Mouse (Mus musculus) bone marrow macrophage, adult 2 months (primary cell): Measurements from ENCODE around the gene Gdf15. TPM values are rescaled to one million over a fixed set of nuclear protein-coding genes. Genes with fewer than 3 reads are reported as not detected.
A peak's percentile ranks its signal among the peaks of the same experiment; 100 is the strongest.

ENCODE experiments used
- H3K27ac ChIP-seq: 2 replicates; pipeline ENCODE4 v1.5.1; 2012; ENCODE audit warnings: low read depth, low read length; ENCODE audit not compliant: insufficient read depth
- H3K4me1 ChIP-seq: 2 replicates; pipeline ENCODE4 v1.6.1; 2012; ENCODE audit warnings: low read length; ENCODE audit not compliant: control insufficient read depth, insufficient read depth
- H3K4me3 ChIP-seq: 2 replicates; pipeline ENCODE4 v1.5.1; 2012; ENCODE audit warnings: mild to moderate bottlenecking, low read length, moderate library complexity; ENCODE audit not compliant: insufficient read depth
- CTCF ChIP-seq: IDR thresholded peaks from 2 replicates; pipeline ENCODE4 v1.5.1; 2012; ENCODE audit warnings: low read depth, mild to moderate bottlenecking, low read length, moderate library complexity
- POLR2A ChIP-seq: IDR thresholded peaks from 2 replicates; pipeline ENCODE4 v1.6.1; 2012; ENCODE audit warnings: mild to moderate bottlenecking, low read depth, low read length, borderline replicate concordance
- polyA plus RNA-seq: library from polyadenylated mRNA; stranded (reverse); fragments of >200 nt; gene quantifications from 2 replicates; pipeline ENCODE4 v1.2.4, GENCODE M21; 2012; ENCODE audit not compliant: missing spikeins, insufficient read depth, insufficient read length

Gene Gdf15
- polyA plus RNA-seq, 1 experiment = 3.3 TPM

GRCm38 (mm10) chr8:70615894-70616293 lies 16.4 kb downstream of the Gdf15 start, which contains the start of gene Lrrc25:
Gene Lrrc25 (plus strand): TSS chr8:70616155.
- peak within 1 kb of the TSS; percentile 72 for H3K4me3 ChIP-seq
- TF ChIP-seq POLR2A (no peak), CTCF (no peak)
- H3K27ac ChIP-seq = peak within 1 kb of the TSS; percentile 98
- peaks cover 36% of the 10 kb centered on the region for H3K4me1 ChIP-seq

- H3K4me3 ChIP-seq = peak overlapping the region; percentile 72
- peak overlapping the region; percentile 98 for H3K27ac ChIP-seq
- H3K4me1 ChIP-seq = peaks cover 35% of the 10 kb centered on the region
- no peak for TF ChIP-seq POLR2A
- TF ChIP-seq CTCF = no peak
Observed at GRCm38 (mm10) chr8:70615281-70615680, 17.0 kb downstream of the Gdf15 start.

GRCm38 (mm10) chr8:70614469-70614868 lies 17.8 kb downstream of the Gdf15 start:
- Histone ChIP-seq H3K4me3 (peak overlapping the region; percentile 40), H3K27ac (peak overlapping the region; percentile 98), H3K4me1 (peaks cover 30% of the 10 kb centered on the region)
- TF ChIP-seq POLR2A = no peak
- TF ChIP-seq CTCF = no peak

GRCm38 (mm10) chr8:70613763-70614162 lies 18.5 kb downstream of the Gdf15 start:
- no peak overlapping the region for H3K4me3 ChIP-seq
- H3K27ac ChIP-seq = peak overlapping the region; percentile 98
- peaks cover 33% of the 10 kb centered on the region for H3K4me1 ChIP-seq
- TF ChIP-seq POLR2A = no peak

GRCm38 (mm10) chr8:70611849-70612248 lies 20.4 kb downstream of the Gdf15 start:
- peaks cover 33% of the 10 kb centered on the region for H3K4me1 ChIP-seq
- peak overlapping the region; percentile 96 for H3K27ac ChIP-seq
- H3K4me3 ChIP-seq = peak overlapping the region; percentile 64
- TF ChIP-seq CTCF = peak; percentile 77
- no peak for TF ChIP-seq POLR2A

- Histone ChIP-seq H3K27ac (peak overlapping the region; percentile 96), H3K4me3 (peak overlapping the region; percentile 64), H3K4me1 (peaks cover 41% of the 10 kb centered on the region)
- peak; percentile 83 for TF ChIP-seq CTCF
- TF ChIP-seq POLR2A = no peak
Observed at GRCm38 (mm10) chr8:70610796-70611771, 21.2 kb downstream of the Gdf15 start.

GRCm38 (mm10) chr8:70609849-70610795 lies 22.1 kb downstream of the Gdf15 start:
- peaks cover 42% of the 10 kb centered on the region for H3K4me1 ChIP-seq

GRCm38 (mm10) chr8:70609368-70609848 lies 22.8 kb downstream of the Gdf15 start:
- Histone ChIP-seq H3K4me3 (peak overlapping the region; percentile 84), H3K4me1 (peaks cover 38% of the 10 kb centered on the region), H3K27ac (peak overlapping the region; percentile 99)
- TF ChIP-seq POLR2A = 0 out of 2 replicates have a peak, but pooled peaks have one; percentile 71
- TF ChIP-seq CTCF = no peak

More at GRCm38 (mm10) chr8:70609849-70610795, 22.1 kb downstream of the Gdf15 start:
- H3K27ac ChIP-seq = peak overlapping the region; percentile 99
- TF ChIP-seq CTCF (no peak), POLR2A (no peak; the same call in 1 of the 2 replicates)
- peak overlapping the region; percentile 71 for H3K4me3 ChIP-seq

GRCm38 (mm10) chr8:70608749-70609367 lies 23.4 kb downstream of the Gdf15 start, which contains the start of gene Ssbp4:
Gene Ssbp4 (minus strand): TSS chr8:70608872.
- H3K4me1 ChIP-seq = peaks cover 34% of the 10 kb centered on the region
- TF ChIP-seq POLR2A (no peak), CTCF (no peak)
- peak within 1 kb of the TSS; percentile 84 for H3K4me3 ChIP-seq
- H3K27ac ChIP-seq = peak within 1 kb of the TSS; percentile 99
